Mouse (Mus musculus): ENCODE measurements at regions not wholly inside any gene's neighbourhood (a gene's known extent, or its start where the extent isn't known, plus 50 kb on each side); places are given as distances from the start of the nearest gene placed in this dataset.
A peak's percentile ranks its signal among the peaks of the same experiment; 100 is the strongest.
"Not testable (repeated sequence)": the region's sequence is repeated elsewhere in the genome, so short reads cannot be mapped to it uniquely, and the experiment has no call there.

GRCm38 (mm10) chr9:4234796-4235195, 74.5 kb downstream of the Aasdhppt start:
- DNase-seq (ENCODE audit: inconsistent age in 2 of 2, low spot score in 1 of 2) = no peak

GRCm38 (mm10) chr9:4214571-4214970, 94.7 kb downstream of the Aasdhppt start:
- DNase-seq (ENCODE audit: inconsistent age in 2 of 2, low spot score in 1 of 2) = not testable (repeated sequence)

GRCm38 (mm10) chr9:4209987-4210476, 99.2 kb downstream of the Aasdhppt start:
- peak in 1 of 2 experiments; percentile 73 for DNase-seq (ENCODE audit: inconsistent age in 2 of 2, low spot score in 1 of 2)

- not testable (repeated sequence) for DNase-seq (ENCODE audit: inconsistent age in 2 of 2, low spot score in 1 of 2)
Observed at GRCm38 (mm10) chr9:4192737-4193136, 116.5 kb downstream of the Aasdhppt start.

GRCm38 (mm10) chr9:4156011-4156410, 153.3 kb downstream of the Aasdhppt start:
- DNase-seq (ENCODE audit: inconsistent age in 2 of 2, low spot score in 1 of 2) = not testable (repeated sequence)

GRCm38 (mm10) chr9:4138829-4139228, 170.4 kb downstream of the Aasdhppt start:
- DNase-seq (ENCODE audit: inconsistent age in 2 of 2, low spot score in 1 of 2) = peak; percentile 3 to 43

GRCm38 (mm10) chr9:4092518-4092917, 216.8 kb downstream of the Aasdhppt start:
- DNase-seq (ENCODE audit: inconsistent age in 2 of 2, low spot score in 1 of 2) = no peak

GRCm38 (mm10) chr9:4082668-4083067, 226.6 kb downstream of the Aasdhppt start:
- not testable (repeated sequence) for DNase-seq (ENCODE audit: inconsistent age in 2 of 2, low spot score in 1 of 2)

- no peak for DNase-seq (ENCODE audit: inconsistent age in 2 of 2, low spot score in 1 of 2)
Observed at GRCm38 (mm10) chr9:4061037-4061436, 248.2 kb downstream of the Aasdhppt start.

GRCm38 (mm10) chr9:4048749-4049148, 260.5 kb downstream of the Aasdhppt start:
- no peak for DNase-seq (ENCODE audit: inconsistent age in 2 of 2, low spot score in 1 of 2)

GRCm38 (mm10) chr9:4047654-4048053, 261.6 kb downstream of the Aasdhppt start:
- not testable (repeated sequence) for DNase-seq (ENCODE audit: inconsistent age in 2 of 2, low spot score in 1 of 2)

GRCm38 (mm10) chr9:4040871-4041665, 268.2 kb downstream of the Aasdhppt start:
- DNase-seq (ENCODE audit: inconsistent age in 2 of 2, low spot score in 1 of 2) = no peak

- not testable (repeated sequence) for DNase-seq (ENCODE audit: inconsistent age in 2 of 2, low spot score in 1 of 2)
Observed at GRCm38 (mm10) chr9:4027181-4027580, 282.1 kb downstream of the Aasdhppt start.

GRCm38 (mm10) chr9:4020093-4020492, 289.2 kb downstream of the Aasdhppt start:
- no peak for DNase-seq (ENCODE audit: inconsistent age in 2 of 2, low spot score in 1 of 2)

GRCm38 (mm10) chr9:3996686-3997085, 312.6 kb downstream of the Aasdhppt start:
- peak in 1 of 2 experiments; percentile 10 for DNase-seq (ENCODE audit: inconsistent age in 2 of 2, low spot score in 1 of 2)

GRCm38 (mm10) chr9:3988383-3988782, 320.9 kb downstream of the Aasdhppt start:
- not testable (repeated sequence) for DNase-seq (ENCODE audit: inconsistent age in 2 of 2, low spot score in 1 of 2)

- not testable (repeated sequence) for DNase-seq (ENCODE audit: inconsistent age in 2 of 2, low spot score in 1 of 2)
Observed at GRCm38 (mm10) chr9:3987971-3988370, 321.3 kb downstream of the Aasdhppt start.

Measured in adrenal gland, adult (tissue).